Mouse (Mus musculus) erythroblast, embryonic 14.5 days (primary cell): ENCODE results near the gene Krt33a.

Experiments
- GATA1 ChIP-seq: IDR thresholded peaks from 2 replicates; pipeline ENCODE4 v1.6.1; 2012; ENCODE audit warnings: low read length, inconsistent platforms, mixed read lengths
- TAL1 ChIP-seq: IDR thresholded peaks from 3 replicates; pipeline ENCODE4 v1.6.1; 2012; ENCODE audit warnings: low read length, inconsistent platforms, mixed read lengths

DNA sequence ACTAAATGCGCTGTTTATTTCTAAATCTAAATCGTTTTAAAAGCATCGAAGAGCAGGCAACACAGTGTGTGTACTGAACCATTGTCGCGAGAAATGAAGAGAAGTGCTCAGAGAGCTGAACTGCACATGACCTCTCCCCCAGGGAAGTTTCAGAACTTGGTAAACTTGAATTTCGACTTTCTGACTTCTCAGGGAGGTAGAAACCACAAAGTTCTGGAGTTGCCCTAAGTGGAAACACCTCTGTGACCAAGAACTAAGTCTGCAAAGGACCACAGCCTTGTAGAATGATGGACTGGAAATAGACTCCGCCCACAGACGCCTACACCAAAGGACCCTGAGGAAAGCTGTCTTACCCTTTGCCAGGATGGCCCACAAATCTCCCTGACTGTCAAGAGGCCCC, 10.1 kb downstream of the Krt33a start:
- no peak for TF ChIP-seq TAL1
- TF ChIP-seq GATA1, result no peak
